Mouse (Mus musculus): ENCODE measurements at regions not wholly inside any gene's neighbourhood (a gene's known extent, or its start where the extent isn't known, plus 50 kb on each side); places are given as distances from the start of the nearest gene placed in this dataset.

GRCm38 (mm10) chr10:81996742-81997536, 51.0 kb upstream of the Zfp873 start:
- peak; percentile 63 to 75 for DNase-seq

Measured in kidney, adult 8-10 months (tissue).